Mouse (Mus musculus): ENCODE results near the gene Wnt3. TPM values are rescaled to one million over a fixed set of nuclear protein-coding genes. Genes with fewer than 3 reads are reported as not detected.
A peak's percentile ranks its signal among the peaks of the same experiment; 100 is the strongest.

Wnt3 gene
- polyA plus RNA-seq, 1 experiment from 2014 or later: 0.23 TPM

GRCm38 (mm10) chr11:103840834-103841233 is 66.9 kb downstream of the Wnt3 start:
- Histone ChIP-seq H3K36me3 (ENCODE audit: control insufficient read depth, insufficient read depth, low read length) (no peaks in the 10 kb centered on the region), H3K4me2 (no peak overlapping the region; the same call in 1 of the 2 replicates), H3K9me3 (replicated peaks; ENCODE audit: control insufficient read depth, low read length) (no peaks in the 10 kb centered on the region), H3K9ac (ENCODE audit: low read depth, low read length) (no peak overlapping the region), H3K4me3 (ENCODE audit: low read depth, low read length) (no peak overlapping the region), H3K27me3 (ENCODE audit: control insufficient read depth, insufficient read depth, low read length) (no peaks in the 10 kb centered on the region), H3K27ac (ENCODE audit: low read depth, low read length) (no peak overlapping the region), H3K4me1 (ENCODE audit: control insufficient read depth, insufficient read depth, low read length) (no peaks in the 10 kb centered on the region)
- ATAC-seq (replicated peaks; ENCODE audit: insufficient number of reproducible peaks, low FRiP score, low TSS enrichment): no peak
- WGBS (ENCODE audit: insufficient replicate concordance): 6% methylated on average over 11 of the region's 11 CpGs

- no peak overlapping the region for H3K27ac ChIP-seq (ENCODE audit: low read depth, low read length)
- H3K9me3 ChIP-seq (replicated peaks; ENCODE audit: control insufficient read depth, low read length): no peaks in the 10 kb centered on the region
- ATAC-seq (replicated peaks; ENCODE audit: insufficient number of reproducible peaks, low FRiP score, low TSS enrichment): no peak
- H3K36me3 ChIP-seq (ENCODE audit: control insufficient read depth, insufficient read depth, low read length): no peaks in the 10 kb centered on the region
- no peak overlapping the region for H3K9ac ChIP-seq (ENCODE audit: low read depth, low read length)
- H3K4me2 ChIP-seq: no peak overlapping the region
- no peaks in the 10 kb centered on the region for H3K27me3 ChIP-seq (ENCODE audit: control insufficient read depth, insufficient read depth, low read length)
- H3K4me3 ChIP-seq (ENCODE audit: low read depth, low read length): no peak overlapping the region
- WGBS (ENCODE audit: insufficient replicate concordance): 92% methylated on average over 11 of the region's 11 CpGs
- no peaks in the 10 kb centered on the region for H3K4me1 ChIP-seq (ENCODE audit: control insufficient read depth, insufficient read depth, low read length)
These were observed 74.3 kb downstream of the Wnt3 start for GRCm38 (mm10) chr11:103848287-103848686.

GRCm38 (mm10) chr11:103852590-103853283 is 78.8 kb downstream of the Wnt3 start:
- Histone ChIP-seq H3K9ac (ENCODE audit: low read depth, low read length) (no peak overlapping the region), H3K27me3 (ENCODE audit: control insufficient read depth, insufficient read depth, low read length) (no peaks in the 10 kb centered on the region), H3K36me3 (ENCODE audit: control insufficient read depth, insufficient read depth, low read length) (no peaks in the 10 kb centered on the region), H3K27ac (ENCODE audit: low read depth, low read length) (no peak overlapping the region), H3K4me1 (ENCODE audit: control insufficient read depth, insufficient read depth, low read length) (no peaks in the 10 kb centered on the region), H3K4me2 (no peak overlapping the region), H3K4me3 (ENCODE audit: low read depth, low read length) (no peak overlapping the region), H3K9me3 (replicated peaks; ENCODE audit: control insufficient read depth, low read length) (no peaks in the 10 kb centered on the region)
- ATAC-seq (replicated peaks; ENCODE audit: insufficient number of reproducible peaks, low FRiP score, low TSS enrichment): 0 out of 2 replicates have a peak, but pooled peaks have one; percentile 39
- WGBS (ENCODE audit: insufficient replicate concordance): 44% methylated on average over 16 of the region's 16 CpGs

GRCm38 (mm10) chr11:103853284-103853920 is 79.5 kb downstream of the Wnt3 start:
- no peak for ATAC-seq (replicated peaks; ENCODE audit: insufficient number of reproducible peaks, low FRiP score, low TSS enrichment)
- Histone ChIP-seq H3K4me2 (no peak overlapping the region), H3K36me3 (ENCODE audit: control insufficient read depth, insufficient read depth, low read length) (no peaks in the 10 kb centered on the region), H3K9me3 (replicated peaks; ENCODE audit: control insufficient read depth, low read length) (no peaks in the 10 kb centered on the region), H3K4me1 (ENCODE audit: control insufficient read depth, insufficient read depth, low read length) (no peaks in the 10 kb centered on the region), H3K4me3 (ENCODE audit: low read depth, low read length) (no peak overlapping the region), H3K27me3 (ENCODE audit: control insufficient read depth, insufficient read depth, low read length) (no peaks in the 10 kb centered on the region), H3K9ac (ENCODE audit: low read depth, low read length) (no peak overlapping the region), H3K27ac (ENCODE audit: low read depth, low read length) (no peak overlapping the region)
- 39% methylated on average over 10 of the region's 10 CpGs for WGBS (ENCODE audit: insufficient replicate concordance)

GRCm38 (mm10) chr11:103854294-103854693 is 80.3 kb downstream of the Wnt3 start:
- Histone ChIP-seq H3K27me3 (ENCODE audit: control insufficient read depth, insufficient read depth, low read length) (no peaks in the 10 kb centered on the region), H3K4me3 (ENCODE audit: low read depth, low read length) (no peak overlapping the region), H3K9me3 (replicated peaks; ENCODE audit: control insufficient read depth, low read length) (no peaks in the 10 kb centered on the region), H3K4me1 (ENCODE audit: control insufficient read depth, insufficient read depth, low read length) (no peaks in the 10 kb centered on the region), H3K27ac (ENCODE audit: low read depth, low read length) (no peak overlapping the region), H3K36me3 (ENCODE audit: control insufficient read depth, insufficient read depth, low read length) (no peaks in the 10 kb centered on the region), H3K4me2 (no peak overlapping the region), H3K9ac (ENCODE audit: low read depth, low read length) (no peak overlapping the region)
- WGBS (ENCODE audit: insufficient replicate concordance): 70% methylated on average over 9 of the region's 9 CpGs
- no peak for ATAC-seq (replicated peaks; ENCODE audit: insufficient number of reproducible peaks, low FRiP score, low TSS enrichment)

GRCm38 (mm10) chr11:103856641-103857040 is 82.7 kb downstream of the Wnt3 start:
- Histone ChIP-seq H3K4me1 (ENCODE audit: control insufficient read depth, insufficient read depth, low read length) (no peaks in the 10 kb centered on the region), H3K9me3 (replicated peaks; ENCODE audit: control insufficient read depth, low read length) (no peaks in the 10 kb centered on the region), H3K4me3 (ENCODE audit: low read depth, low read length) (no peak overlapping the region), H3K27me3 (ENCODE audit: control insufficient read depth, insufficient read depth, low read length) (no peaks in the 10 kb centered on the region), H3K27ac (ENCODE audit: low read depth, low read length) (no peak overlapping the region), H3K36me3 (ENCODE audit: control insufficient read depth, insufficient read depth, low read length) (no peaks in the 10 kb centered on the region), H3K9ac (ENCODE audit: low read depth, low read length) (no peak overlapping the region), H3K4me2 (no peak overlapping the region)
- WGBS (ENCODE audit: insufficient replicate concordance): 88% methylated on average over 7 of the region's 7 CpGs
- ATAC-seq (replicated peaks; ENCODE audit: insufficient number of reproducible peaks, low FRiP score, low TSS enrichment): no peak

- ATAC-seq (replicated peaks; ENCODE audit: insufficient number of reproducible peaks, low FRiP score, low TSS enrichment): no peak
- H3K4me1 ChIP-seq (ENCODE audit: control insufficient read depth, insufficient read depth, low read length): no peaks in the 10 kb centered on the region
- H3K4me3 ChIP-seq (ENCODE audit: low read depth, low read length): no peak overlapping the region
- no peak overlapping the region for H3K9ac ChIP-seq (ENCODE audit: low read depth, low read length)
- H3K9me3 ChIP-seq (replicated peaks; ENCODE audit: control insufficient read depth, low read length): no peaks in the 10 kb centered on the region
- H3K27me3 ChIP-seq (ENCODE audit: control insufficient read depth, insufficient read depth, low read length): no peaks in the 10 kb centered on the region
- no peak overlapping the region for H3K27ac ChIP-seq (ENCODE audit: low read depth, low read length)
- no peak overlapping the region for H3K4me2 ChIP-seq
- WGBS (ENCODE audit: insufficient replicate concordance): 47% methylated on average over 5 of the region's 5 CpGs
- H3K36me3 ChIP-seq (ENCODE audit: control insufficient read depth, insufficient read depth, low read length): no peaks in the 10 kb centered on the region
These were observed 84.8 kb downstream of the Wnt3 start for GRCm38 (mm10) chr11:103858760-103859159.

GRCm38 (mm10) chr11:103859933-103860610 is 86.1 kb downstream of the Wnt3 start:
- Histone ChIP-seq H3K36me3 (ENCODE audit: control insufficient read depth, insufficient read depth, low read length) (no peaks in the 10 kb centered on the region), H3K9me3 (replicated peaks; ENCODE audit: control insufficient read depth, low read length) (no peaks in the 10 kb centered on the region), H3K27ac (ENCODE audit: low read depth, low read length) (no peak overlapping the region), H3K9ac (ENCODE audit: low read depth, low read length) (no peak overlapping the region), H3K4me2 (no peak overlapping the region), H3K27me3 (ENCODE audit: control insufficient read depth, insufficient read depth, low read length) (no peaks in the 10 kb centered on the region), H3K4me1 (ENCODE audit: control insufficient read depth, insufficient read depth, low read length) (no peaks in the 10 kb centered on the region), H3K4me3 (ENCODE audit: low read depth, low read length) (no peak overlapping the region)
- no peak for ATAC-seq (replicated peaks; ENCODE audit: insufficient number of reproducible peaks, low FRiP score, low TSS enrichment)
- 76% methylated on average over 4 of the region's 4 CpGs for WGBS (ENCODE audit: insufficient replicate concordance)

Data from heart, embryonic 11.5 days (tissue).